Mouse (Mus musculus) spleen, adult 2 months (tissue): Measurements from ENCODE around the gene A930009A15Rik.

ENCODE experiments used
- CTCF ChIP-seq: fragments of 200-500 bp; IDR thresholded peaks from 2 replicates; pipeline ENCODE4 v1.5.1; 2011; ENCODE audit warnings: mild to moderate bottlenecking, inconsistent platforms; ENCODE audit not compliant: insufficient read depth, insufficient read length, insufficient replicate concordance; ENCODE audit errors: extremely low read depth
- POLR2A ChIP-seq: fragments of 200-500 bp; IDR thresholded peaks from 2 replicates; pipeline ENCODE4 v1.6.1; 2011; ENCODE audit warnings: low read depth, low read length, inconsistent platforms

GRCm38 (mm10) chr10:115626678-115627077 is 56.9 kb downstream of the A930009A15Rik start:
- TF ChIP-seq CTCF (no peak), POLR2A (no peak)
